Mouse (Mus musculus): ENCODE measurements around the gene Ahcy. TPM values are rescaled to one million over a fixed set of nuclear protein-coding genes. Genes with fewer than 3 reads are reported as not detected.
"Not testable (repeated sequence)": the region's sequence is repeated elsewhere in the genome, so short reads cannot be mapped to it uniquely, and the experiment has no call there.

Gene Ahcy
- polyA plus RNA-seq, 1 experiment from 2014 or later: 114 TPM

DNA sequence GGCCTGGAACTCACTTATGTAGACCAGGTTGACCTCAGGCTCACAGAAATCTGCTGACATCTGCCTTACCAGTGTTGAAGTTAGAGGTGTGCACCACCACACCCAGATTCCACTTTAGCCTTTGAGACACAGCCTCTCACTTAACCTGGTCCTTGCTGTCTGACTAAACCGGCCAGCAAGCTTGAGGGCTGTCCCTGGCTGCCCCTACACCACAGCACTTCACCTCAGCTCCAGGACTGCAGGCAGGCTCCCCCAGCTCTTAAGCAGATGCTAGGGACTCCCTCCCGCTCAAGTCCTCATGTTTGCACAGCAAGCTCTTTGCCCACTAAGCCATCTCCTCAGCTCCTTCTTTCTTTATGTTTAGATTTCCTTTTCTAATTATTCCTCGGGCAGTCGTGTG lies 34.3 kb downstream of the Ahcy start:
- 77% methylated on average over 4 of the region's 4 CpGs for WGBS
- H3K4me3 ChIP-seq: no peak overlapping the region
- DNase-seq (ENCODE audit: extremely low spot score, low spot score): no peak
- H3K36me3 ChIP-seq (replicated peaks): no peaks in the 10 kb centered on the region
- no peaks in the 10 kb centered on the region for H3K9me3 ChIP-seq
- peaks cover 8% of the 10 kb centered on the region; the same call in 1 of the 2 replicates for H3K4me1 ChIP-seq
- no peaks in the 10 kb centered on the region; the same call in 1 of the 2 replicates for H3K27me3 ChIP-seq (ENCODE audit: poor library complexity, severe bottlenecking)
- H3K27ac ChIP-seq: no peak overlapping the region

DNA sequence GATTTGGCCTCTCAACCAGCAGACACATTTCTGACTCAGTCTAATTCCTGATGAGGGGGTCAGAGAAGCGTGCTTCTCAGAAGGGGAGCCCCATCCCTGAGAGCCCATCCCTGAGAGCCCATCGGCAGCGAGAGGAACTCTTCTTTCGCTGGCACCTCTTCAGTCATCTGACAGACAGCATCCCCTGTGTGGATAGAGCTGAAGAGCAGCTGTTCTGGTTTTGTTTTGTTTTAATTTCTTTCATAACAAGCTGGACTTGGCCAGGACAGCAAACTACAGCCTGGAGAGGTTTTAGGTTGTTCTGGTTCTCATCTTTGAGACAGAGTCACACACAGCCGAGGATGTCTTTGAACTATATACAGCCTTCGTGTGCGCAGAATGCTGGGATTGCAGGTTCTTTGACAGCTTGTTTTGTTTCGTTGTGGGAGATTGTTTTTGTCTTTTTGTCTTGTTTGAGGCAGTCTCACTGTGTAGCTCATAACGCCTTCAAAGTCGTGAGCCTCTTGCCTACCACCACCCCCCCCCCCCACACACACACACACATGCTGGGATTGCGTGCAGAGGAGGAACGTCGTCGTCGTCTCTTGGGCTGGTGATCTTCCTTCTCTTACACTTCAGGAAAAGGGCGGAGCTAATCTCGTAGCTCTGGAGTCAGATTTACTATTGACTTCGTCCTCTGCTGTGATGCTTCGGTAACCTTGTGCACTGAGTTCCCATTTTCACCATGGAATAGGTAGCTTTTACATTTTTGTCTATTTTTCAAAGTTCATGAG lies 41.2 kb downstream of the Ahcy start:
- Histone ChIP-seq H3K27ac (no peak overlapping the region), H3K4me1 (peaks cover 13% of the 10 kb centered on the region), H3K27me3 (ENCODE audit: poor library complexity, severe bottlenecking) (no peaks in the 10 kb centered on the region), H3K4me3 (no peak overlapping the region), H3K9me3 (no peaks in the 10 kb centered on the region), H3K36me3 (replicated peaks) (no peaks in the 10 kb centered on the region)
- 55% methylated on average over 19 of the region's 19 CpGs for WGBS
- DNase-seq (ENCODE audit: extremely low spot score, low spot score): no peak

DNA sequence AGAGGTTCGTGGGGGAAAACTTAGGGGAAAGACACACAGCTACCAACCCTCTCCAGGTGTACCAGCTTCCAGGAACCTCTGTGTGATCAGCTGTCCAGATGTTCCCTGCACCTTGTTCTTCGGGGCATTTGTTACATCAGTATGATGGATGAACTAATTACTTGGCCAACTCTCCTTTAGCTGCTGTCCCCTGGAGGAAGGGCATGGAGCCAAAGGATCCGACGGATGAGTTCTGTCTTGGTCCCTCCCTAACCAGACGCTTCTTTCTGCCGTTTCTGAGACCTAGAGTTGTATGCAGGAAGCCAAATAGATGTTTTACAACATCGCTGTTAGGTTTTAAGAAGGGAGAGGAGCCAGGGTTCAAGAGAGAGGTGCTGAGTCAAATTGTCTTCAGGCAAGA lies 43.5 kb downstream of the Ahcy start:
- Histone ChIP-seq H3K27ac (no peak overlapping the region), H3K27me3 (ENCODE audit: poor library complexity, severe bottlenecking) (no peaks in the 10 kb centered on the region), H3K36me3 (replicated peaks) (no peaks in the 10 kb centered on the region), H3K9me3 (no peaks in the 10 kb centered on the region), H3K4me1 (peaks cover 8% of the 10 kb centered on the region), H3K4me3 (no peak overlapping the region)
- WGBS: 88% methylated on average over 7 of the region's 7 CpGs
- DNase-seq (ENCODE audit: extremely low spot score, low spot score): no peak

DNA sequence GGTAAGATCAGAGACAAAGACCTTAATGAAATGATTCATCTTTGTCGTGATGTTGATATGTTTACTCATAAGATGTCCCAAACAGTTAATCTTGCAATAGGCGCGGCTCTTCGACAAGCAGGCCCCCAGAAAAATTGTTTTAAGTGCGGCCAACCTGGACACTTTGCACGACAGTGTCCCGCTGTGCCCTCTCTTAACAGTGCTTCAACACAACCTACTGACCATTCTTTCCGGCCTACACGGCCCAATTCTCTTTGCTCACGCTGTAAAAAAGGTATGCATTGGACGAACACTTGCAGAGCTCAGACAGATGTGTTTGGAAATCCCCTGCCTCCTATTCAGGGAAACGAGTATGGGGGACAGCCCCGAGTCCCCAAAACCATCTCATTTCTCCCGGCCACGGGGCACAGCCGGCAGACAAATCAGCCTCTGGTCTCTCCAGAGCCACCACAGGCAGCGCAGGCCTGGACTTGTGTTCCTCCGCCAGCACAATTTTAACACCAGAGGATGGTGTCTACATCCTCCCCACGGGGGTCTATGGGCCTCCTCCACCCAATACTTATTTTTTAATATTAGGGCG lies 54.0 kb downstream of the Ahcy start:
- 13% methylated on average over 20 of the region's 20 CpGs for WGBS
- not testable (repeated sequence) for H3K36me3 ChIP-seq (replicated peaks); DNase-seq (ENCODE audit: extremely low spot score, low spot score); H3K9me3 ChIP-seq
- H3K4me1 ChIP-seq: peaks cover 21% of the 10 kb centered on the region
- peak overlapping the region; percentile 91 for H3K27ac ChIP-seq
- H3K4me3 ChIP-seq: peak overlapping the region; percentile 59; the same call in 1 of the 2 replicates
- H3K27me3 ChIP-seq (ENCODE audit: poor library complexity, severe bottlenecking): peaks cover 46% of the 10 kb centered on the region

DNA sequence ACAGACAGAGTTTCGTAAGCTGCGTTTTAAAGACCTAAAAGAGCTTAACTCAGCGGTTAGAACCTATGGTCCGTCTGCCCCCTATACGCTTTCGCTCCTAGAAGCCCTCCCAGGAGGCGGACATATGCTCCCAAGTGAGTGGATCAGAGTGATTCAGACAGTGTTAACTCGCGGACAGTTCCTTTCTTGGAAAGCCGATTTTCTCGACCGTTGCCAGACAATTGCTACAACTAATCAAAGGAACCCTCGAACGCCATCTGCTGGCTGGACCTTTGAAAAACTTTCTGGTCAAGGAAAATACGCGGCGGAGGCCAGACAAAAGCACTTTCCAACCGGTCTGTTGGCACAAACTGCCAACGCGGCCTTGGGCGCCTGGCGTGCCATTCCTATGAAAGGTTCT lies 54.6 kb downstream of the Ahcy start:
- Histone ChIP-seq H3K36me3 (replicated peaks) (no peaks in the 10 kb centered on the region), H3K4me1 (peaks cover 21% of the 10 kb centered on the region), H3K27me3 (ENCODE audit: poor library complexity, severe bottlenecking) (peaks cover 48% of the 10 kb centered on the region), H3K4me3 (peak overlapping the region; percentile 59), H3K9me3 (no peaks in the 10 kb centered on the region), H3K27ac (peak overlapping the region; percentile 91)
- DNase-seq (ENCODE audit: extremely low spot score, low spot score): peak; percentile 92
- WGBS: 0% methylated on average over 22 of the region's 22 CpGs

DNA sequence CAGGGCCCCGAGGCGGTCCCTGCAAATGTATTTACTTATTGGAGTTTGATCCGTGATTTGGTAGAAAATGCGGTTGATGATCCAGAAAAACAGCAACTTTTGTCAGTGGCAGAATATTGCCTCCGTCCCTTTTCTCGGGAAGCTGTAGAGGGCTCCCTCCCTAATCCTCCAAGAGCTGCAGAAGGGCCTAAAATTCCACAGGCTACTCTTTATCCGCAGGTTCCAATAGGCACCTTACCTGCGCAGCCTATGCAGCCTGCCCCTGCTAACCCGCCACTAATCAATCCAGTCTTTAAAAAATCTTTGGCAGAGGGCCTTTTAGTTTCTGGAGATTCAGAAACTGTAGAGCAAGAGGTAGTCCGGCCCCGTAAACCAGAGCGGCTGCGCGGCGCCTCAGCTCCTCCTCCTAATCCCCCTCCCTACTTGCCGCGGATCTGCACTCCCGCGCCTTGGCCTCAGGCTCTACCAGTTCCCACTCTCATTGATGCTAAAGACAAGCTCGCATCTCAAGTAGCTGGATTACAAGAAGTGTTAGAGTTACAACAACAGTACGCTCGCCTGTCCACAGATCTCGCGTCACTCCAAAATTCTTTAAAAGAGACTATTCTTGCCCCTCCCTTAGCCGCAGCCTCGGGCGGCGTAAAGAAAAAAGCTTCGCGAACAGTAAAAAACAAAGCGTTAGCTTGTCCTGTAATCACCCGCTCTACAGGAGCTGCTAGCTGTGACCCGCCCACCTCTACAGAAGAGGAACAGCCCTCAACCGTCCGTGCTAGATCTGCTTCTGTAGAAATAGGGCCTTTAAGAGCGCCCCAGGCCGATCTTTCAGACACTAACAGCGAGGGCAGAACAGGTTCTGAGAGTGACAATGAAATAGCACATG lies 55.3 kb downstream of the Ahcy start:
- H3K27ac ChIP-seq: peak overlapping the region; percentile 91
- peak; percentile 85 for DNase-seq (ENCODE audit: extremely low spot score, low spot score)
- H3K9me3 ChIP-seq: no peaks in the 10 kb centered on the region
- H3K27me3 ChIP-seq (ENCODE audit: poor library complexity, severe bottlenecking): peaks cover 55% of the 10 kb centered on the region
- H3K4me3 ChIP-seq: peak overlapping the region; percentile 59
- WGBS: under 1% methylated on average over 38 of the region's 38 CpGs
- H3K4me1 ChIP-seq: peaks cover 21% of the 10 kb centered on the region
- no peaks in the 10 kb centered on the region for H3K36me3 ChIP-seq (replicated peaks)

DNA sequence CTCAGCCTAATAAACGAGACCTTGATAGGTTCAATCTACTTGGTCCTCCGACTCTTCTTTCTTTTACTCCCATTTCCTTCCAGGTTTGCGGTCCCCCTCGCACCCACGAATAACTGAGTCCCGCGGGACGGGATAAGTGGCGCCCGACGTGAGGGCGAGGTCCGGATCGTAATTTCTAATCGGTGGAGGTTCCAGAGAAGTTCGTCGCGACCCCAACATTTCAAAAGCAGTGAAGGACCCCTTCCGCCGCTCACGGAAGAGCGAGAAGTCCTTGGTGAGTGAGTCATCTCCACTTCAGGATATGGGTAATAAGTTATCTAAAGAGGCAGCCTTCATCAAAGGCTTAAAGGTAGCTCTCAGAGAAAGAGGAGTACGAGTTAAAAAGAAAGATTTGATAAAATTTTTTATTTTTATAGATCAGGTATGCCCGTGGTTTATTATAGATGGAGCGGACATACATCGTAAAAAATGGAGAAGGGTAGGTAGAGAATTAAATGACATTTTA lies 56.0 kb downstream of the Ahcy start, which contains the start of gene Gm14226:
Gene Gm14226 (plus strand): TSS at position 16 of the 505 bp plus-strand sequence.
- Histone ChIP-seq H3K27me3 (ENCODE audit: poor library complexity, severe bottlenecking) (peaks cover 60% of the 10 kb centered on the region), H3K4me1 (peaks cover 21% of the 10 kb centered on the region), H3K27ac (peak within 1 kb of the TSS; percentile 91), H3K4me3 (peak within 1 kb of the TSS; percentile 59)
- not testable (repeated sequence) for DNase-seq (ENCODE audit: extremely low spot score, low spot score); H3K36me3 ChIP-seq (replicated peaks); H3K9me3 ChIP-seq
- WGBS: under 1% methylated on average over 24 of the region's 26 CpGs

DNA sequence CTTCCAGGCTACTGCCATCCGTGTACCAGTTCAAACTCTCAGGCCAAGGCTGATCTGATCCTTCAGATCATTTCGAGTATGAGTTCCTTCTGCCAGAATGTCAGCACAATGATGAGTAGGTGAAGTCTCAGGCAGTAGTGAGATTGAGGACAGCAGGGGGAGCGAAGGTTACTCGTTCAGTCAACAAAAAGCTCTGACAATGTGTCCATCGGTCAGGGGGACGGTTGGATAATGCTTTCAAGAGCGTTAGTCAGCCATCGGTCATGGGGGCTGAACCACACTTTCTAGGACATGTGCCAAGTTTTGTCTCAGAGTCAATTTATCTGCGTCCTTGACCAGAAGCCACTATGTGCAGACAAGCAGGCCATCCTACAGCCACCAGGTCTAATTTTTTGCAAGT lies 57.5 kb downstream of the Ahcy start:
- H3K4me3 ChIP-seq; H3K36me3 ChIP-seq (replicated peaks); DNase-seq (ENCODE audit: extremely low spot score, low spot score); H3K9me3 ChIP-seq; H3K27ac ChIP-seq: not testable (repeated sequence)
- 13% methylated on average over 8 of the region's 9 CpGs for WGBS
- H3K27me3 ChIP-seq (ENCODE audit: poor library complexity, severe bottlenecking): peaks cover 45% of the 10 kb centered on the region
- H3K4me1 ChIP-seq: peaks cover 21% of the 10 kb centered on the region

DNA sequence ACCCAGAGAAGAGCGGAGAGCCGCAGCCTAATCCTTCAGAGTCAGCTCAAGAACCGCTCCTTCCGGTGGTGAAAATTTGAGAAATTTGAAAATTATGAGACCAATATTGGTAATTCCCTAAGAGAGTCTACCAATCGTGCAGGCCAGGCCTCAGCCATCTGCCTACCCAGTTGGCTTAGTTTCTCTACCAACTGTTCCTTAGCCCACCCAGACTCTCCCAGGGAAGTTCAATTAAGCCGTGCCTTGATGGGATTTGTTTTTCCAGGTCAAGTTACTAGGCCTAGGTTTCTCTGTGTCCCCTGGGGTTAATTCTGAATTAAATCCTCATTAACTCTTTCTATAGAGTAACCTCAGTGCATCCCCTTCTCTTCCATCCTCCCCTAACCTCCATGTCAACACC lies 61.3 kb downstream of the Ahcy start:
- 74% methylated on average over 6 of the region's 6 CpGs for WGBS
- no peaks in the 10 kb centered on the region for H3K9me3 ChIP-seq
- peaks cover 6% of the 10 kb centered on the region; the same call in 1 of the 2 replicates for H3K4me1 ChIP-seq
- H3K36me3 ChIP-seq (replicated peaks): no peaks in the 10 kb centered on the region
- no peak overlapping the region for H3K27ac ChIP-seq
- no peak for DNase-seq (ENCODE audit: extremely low spot score, low spot score)
- H3K4me3 ChIP-seq: no peak overlapping the region
- H3K27me3 ChIP-seq (ENCODE audit: poor library complexity, severe bottlenecking): peaks cover 22% of the 10 kb centered on the region

DNA sequence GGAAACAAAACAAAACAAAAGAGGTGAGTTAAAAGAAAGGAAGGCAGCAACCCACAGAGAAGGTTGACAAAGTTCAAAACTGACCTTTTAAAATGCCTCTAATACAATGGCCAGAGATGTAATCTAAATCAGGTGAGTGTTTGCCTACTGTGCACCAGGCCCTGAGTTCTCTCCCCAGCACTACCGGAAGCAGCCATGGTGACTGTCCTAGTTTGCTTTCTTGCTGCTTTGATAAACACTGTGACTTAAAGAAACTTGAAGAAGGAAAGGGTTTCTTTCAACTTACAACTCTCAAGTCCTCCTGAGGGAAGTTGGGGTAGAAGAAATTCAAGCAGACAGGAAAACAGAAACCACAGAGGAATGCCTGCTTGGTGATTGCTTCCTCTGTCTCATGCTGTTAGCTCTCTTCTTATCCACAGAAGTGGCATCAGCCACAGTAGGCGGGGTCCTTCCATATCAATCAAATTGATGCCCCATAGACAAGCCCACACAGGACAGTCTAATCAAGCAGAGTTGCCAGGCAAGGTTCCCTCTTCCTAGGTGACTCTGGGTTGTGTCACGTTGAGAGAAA lies 63.1 kb downstream of the Ahcy start:
- Histone ChIP-seq H3K27me3 (ENCODE audit: poor library complexity, severe bottlenecking) (peaks cover 16% of the 10 kb centered on the region), H3K36me3 (replicated peaks) (no peaks in the 10 kb centered on the region), H3K4me3 (no peak overlapping the region), H3K4me1 (peaks cover 6% of the 10 kb centered on the region; the same call in 1 of the 2 replicates), H3K27ac (no peak overlapping the region), H3K9me3 (0 out of 2 replicates have a peak, but pooled peaks cover 4% of the 10 kb centered on the region)
- WGBS: 61% methylated on average over 3 of the region's 3 CpGs
- DNase-seq (ENCODE audit: extremely low spot score, low spot score): no peak

All from forebrain, embryonic 10.5 days (tissue).